Mouse (Mus musculus) pancreas, adult 10 weeks (tissue): Measurements from ENCODE around the gene Diablo. TPM values are rescaled to one million over a fixed set of nuclear protein-coding genes. Genes with fewer than 3 reads are reported as not detected.

Experiments
- polyA plus RNA-seq: library from polyadenylated mRNA; stranded (reverse); fragments of 350-450 nt; fragmentation: Illumina TruSeq; extraction: RNeasy Lipid Tissue Mini Kit (QIAGEN cat#74804); gene quantifications from one replicate; pipeline ENCODE4 v1.2.3, GENCODE M21; 2015; ENCODE audit warnings: low read depth, low replicate concordance; ENCODE audit not compliant: insufficient read depth

Diablo gene
- polyA plus RNA-seq = 13.4 TPM

GRCm38 (mm10) chr5:123523692-123524392 is at the start of gene Diablo:
Gene Diablo, minus strand, starts transcription at chr5:123524176.

GRCm38 (mm10) chr5:123572357-123573186 is 48.6 kb upstream of the Diablo start, which contains the start of gene Vps33a:
Gene Vps33a, minus strand, starts transcription at chr5:123573038.

GRCm38 (mm10) chr5:123525281-123525680 is 1.3 kb upstream of the Diablo start, which contains the start of gene Gm49027:
Gene Gm49027, minus strand, starts transcription at chr5:123525488.

GRCm38 (mm10) chr5:123510160-123510559 is 13.8 kb downstream of the Diablo start, which contains the start of gene B3gnt4:
Gene B3gnt4, plus strand, starts transcription at chr5:123510460.

GRCm38 (mm10) chr5:123489112-123489785 is 34.7 kb downstream of the Diablo start, which contains the start of the genes Lrrc43 and Il31:
Gene Lrrc43, plus strand, starts transcription at chr5:123489305.
Gene Il31, minus strand, starts transcription at chr5:123489489.

Other genes with a start within 250 kb of the Diablo start
- 3.8 TPM for gene Bcl7a, start 180.3 kb downstream of the Diablo start, polyA plus RNA-seq
- 12.6 TPM for gene Mlxip, start 129.4 kb downstream of the Diablo start, polyA plus RNA-seq
- gene Lrrc43, start 34.9 kb downstream of the Diablo start, polyA plus RNA-seq = not detected
- gene Il31, start 34.7 kb downstream of the Diablo start, polyA plus RNA-seq = not detected
- gene B3gnt4, start 13.7 kb downstream of the Diablo start, polyA plus RNA-seq = not detected
- not detected for gene Gm49027, start 1.3 kb upstream of the Diablo start, polyA plus RNA-seq
- 4.8 TPM for gene Vps33a, start 48.9 kb upstream of the Diablo start, polyA plus RNA-seq
- 27.0 TPM for gene Clip1, start 160.4 kb upstream of the Diablo start, polyA plus RNA-seq
- 18.1 TPM for gene Zcchc8, start 196.9 kb upstream of the Diablo start, polyA plus RNA-seq
- gene Rsrc2, start 225.2 kb upstream of the Diablo start, polyA plus RNA-seq = 35.3 TPM
- not detected for gene Kntc1, start 225.5 kb upstream of the Diablo start, polyA plus RNA-seq